Mouse (Mus musculus) B cell, adult 62 days (primary cell): Measurements from ENCODE around the gene Pfn3. TPM values are rescaled to one million over a fixed set of nuclear protein-coding genes. Genes with fewer than 3 reads are reported as not detected.

Source experiments
- total RNA-seq: library from RNA; stranded (reverse); gene quantifications from 4 replicates; pipeline ENCODE4 v1.2.4, GENCODE M21; 2023

The Pfn3 gene
- not detected in 4 replicates for total RNA-seq

DNA sequence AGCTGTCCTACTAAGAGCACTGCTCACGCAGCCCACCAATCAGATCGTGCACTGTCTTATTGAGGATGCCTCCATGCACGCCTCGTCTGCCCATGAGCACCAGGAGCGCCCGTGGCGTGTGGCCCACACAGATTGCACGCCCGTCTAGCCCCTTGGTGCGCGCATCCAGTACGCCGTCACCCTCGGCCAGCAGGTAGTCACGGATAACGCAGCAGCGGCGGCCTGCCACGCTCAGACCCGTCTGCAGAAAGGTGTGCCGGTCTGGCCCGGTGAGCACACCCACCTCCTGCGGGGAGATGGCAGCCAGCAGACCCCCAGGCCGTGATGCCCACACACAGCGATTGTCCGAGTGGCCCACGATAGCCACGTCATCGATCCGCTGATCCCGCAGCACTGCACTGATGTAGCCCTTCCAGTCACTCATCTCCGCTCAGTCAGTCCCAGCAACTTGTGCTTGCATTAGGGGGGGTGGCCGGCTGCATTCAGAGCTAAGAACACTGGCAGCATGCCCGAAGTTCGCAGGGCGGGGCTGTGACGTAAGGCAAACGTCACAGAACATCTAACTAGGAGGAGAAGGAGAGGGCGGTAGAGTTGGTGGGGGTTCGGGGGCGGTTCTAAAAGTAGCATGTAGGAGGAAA, at the start of gene Pfn3:
Pfn3 (minus strand) TSS at position 490 of the 638 bp plus-strand sequence.

DNA sequence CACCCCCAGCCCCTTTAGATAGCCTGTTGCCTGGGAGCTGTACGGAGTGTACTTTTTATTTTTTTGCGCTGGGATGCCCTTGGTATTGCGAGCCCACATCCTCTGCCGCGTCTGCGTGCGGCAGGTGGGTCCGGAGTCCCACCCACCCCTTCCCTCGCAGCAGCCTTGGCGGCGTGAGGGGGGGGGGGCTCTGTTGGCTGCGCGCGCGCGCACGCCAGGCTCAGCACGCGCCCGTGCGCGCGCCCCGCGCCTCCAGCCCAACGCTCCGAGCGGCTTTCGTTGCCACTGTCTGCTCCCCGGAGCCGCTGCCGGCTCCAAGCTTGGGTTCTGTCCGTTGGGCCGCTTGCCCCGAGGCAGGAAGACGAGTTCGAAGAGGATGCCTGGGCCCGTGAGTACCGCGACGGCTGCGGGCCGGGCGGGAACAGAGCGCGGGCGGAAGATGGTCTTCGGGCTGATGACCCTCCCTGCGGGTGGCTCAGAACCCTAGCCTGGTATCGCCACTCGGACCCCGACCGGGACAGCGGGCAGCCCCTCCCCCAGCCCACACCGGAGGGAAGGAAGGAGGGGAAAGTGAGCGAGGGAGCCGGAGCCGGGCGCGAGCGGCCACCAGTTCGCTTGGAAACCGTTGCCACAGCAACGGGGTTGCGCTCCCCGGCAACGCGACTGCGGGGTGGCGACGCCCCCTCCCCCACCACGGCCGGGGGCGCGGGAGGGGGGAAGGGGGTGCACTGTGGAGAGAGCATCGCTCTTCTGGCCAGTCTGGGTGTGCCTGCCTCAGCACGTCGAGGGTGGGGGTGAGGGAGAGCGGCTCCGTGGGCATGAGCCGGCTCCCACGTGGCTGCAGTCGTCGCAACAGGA, 49.2 kb upstream of the Pfn3 start, which contains the start of gene Prr7:
Prr7 (plus strand) TSS at position 241 of the 858 bp plus-strand sequence.

DNA sequence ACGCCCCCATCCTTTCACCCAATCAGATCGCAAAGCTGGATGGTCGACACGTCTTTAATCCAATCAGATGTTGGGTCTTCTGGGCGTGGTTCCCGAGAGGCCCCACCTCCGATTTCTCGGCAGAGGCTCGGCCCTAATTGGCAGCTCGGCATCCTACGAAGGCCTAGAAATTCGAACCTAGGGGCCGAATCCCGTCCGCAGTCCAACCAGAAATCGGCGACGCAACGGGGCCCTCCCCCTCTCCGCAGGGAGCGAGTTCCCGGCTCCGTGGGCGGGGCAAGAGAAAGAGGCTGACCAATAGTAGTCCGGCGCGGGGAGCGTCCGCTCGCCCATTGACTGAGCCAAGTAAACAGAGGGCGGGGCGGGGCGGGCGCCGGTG, 29.9 kb upstream of the Pfn3 start, which contains the start of gene Grk6:
Grk6 (plus strand) TSS at position 136 of the 379 bp plus-strand sequence.

DNA sequence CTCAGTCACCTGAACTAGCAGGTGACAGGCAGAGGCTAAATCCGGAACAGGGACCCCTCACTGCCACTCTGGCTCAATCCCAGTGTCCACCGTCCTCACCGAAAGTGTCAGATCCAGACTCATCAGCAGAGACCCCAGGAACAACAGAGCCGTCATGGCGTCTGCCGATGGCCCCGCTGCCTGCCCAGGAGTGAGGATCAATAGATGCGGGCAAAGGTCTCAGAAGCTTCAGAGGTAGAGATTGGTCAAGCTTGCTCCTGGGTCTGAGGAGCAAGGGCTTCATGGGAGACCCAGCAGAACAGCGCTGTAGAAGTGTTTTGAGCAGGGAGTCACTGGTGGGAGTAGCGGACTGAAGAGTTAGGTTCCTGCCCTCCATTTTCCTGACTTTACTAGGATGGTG, 11.6 kb upstream of the Pfn3 start, which contains the start of gene F12:
F12 (minus strand) TSS at position 181 of the 400 bp plus-strand sequence.

DNA sequence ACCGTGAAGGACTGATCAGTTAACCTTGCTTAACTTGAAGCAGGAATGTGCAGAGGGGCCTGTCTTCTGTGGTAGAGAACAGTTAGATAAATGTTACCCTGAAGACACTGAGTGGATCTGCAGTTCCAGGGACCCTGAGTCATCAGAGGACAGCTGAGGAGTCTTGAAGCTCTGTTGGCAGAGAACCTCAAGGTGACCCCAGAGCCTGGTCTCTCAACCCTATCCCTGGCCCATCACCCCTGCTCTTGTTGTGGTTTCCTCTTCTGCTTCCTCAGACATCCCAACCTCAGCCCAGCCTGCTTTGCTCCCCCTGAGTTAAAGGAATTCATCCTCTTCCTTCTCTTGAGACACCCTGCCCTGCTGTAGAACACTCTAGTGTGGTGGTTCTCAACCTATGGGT, 16.9 kb downstream of the Pfn3 start, which contains the start of gene Slc34a1:
Slc34a1 (plus strand) TSS at position 100 of the 400 bp plus-strand sequence.

DNA sequence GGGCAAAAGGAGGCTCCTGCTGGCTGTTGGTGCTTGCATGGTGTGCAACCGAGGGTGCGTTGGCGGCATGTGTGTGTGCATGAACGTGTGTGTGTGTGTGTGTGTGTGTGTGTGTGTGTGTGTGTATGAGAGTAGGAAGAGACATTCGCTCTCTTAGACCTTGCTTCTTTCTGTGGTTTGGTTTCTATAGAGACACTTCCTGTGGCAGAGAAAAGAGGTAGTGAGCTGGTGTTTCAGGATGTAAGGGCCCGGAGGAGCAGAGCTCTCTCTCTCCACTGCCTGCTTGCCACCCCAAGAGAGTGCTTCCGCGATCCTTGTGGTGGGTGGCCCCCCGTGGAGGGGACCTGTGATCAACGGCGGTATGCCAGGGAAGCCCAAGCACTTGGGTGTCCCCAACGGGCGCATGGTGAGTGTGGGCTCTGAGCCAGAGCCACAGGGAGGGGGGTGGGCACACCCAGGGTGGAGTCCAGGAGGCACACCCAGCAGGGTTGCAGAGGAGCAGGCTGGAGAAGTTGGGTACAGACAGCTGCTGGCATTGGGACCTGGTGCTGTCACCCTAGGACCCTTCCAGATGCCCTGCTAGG, 45.4 kb downstream of the Pfn3 start, which contains the start of gene Rgs14:
Rgs14 (plus strand) TSS at position 202 of the 584 bp plus-strand sequence.

Other genes with a start within 250 kb of the Pfn3 start
- 189 to 199 TPM (median 192 TPM) in 4 replicates for gene Nsd1, start 205.4 kb downstream of the Pfn3 start, total RNA-seq
- 127 to 141 TPM (median 134 TPM) in 4 replicates for gene Prelid1, start 94.7 kb downstream of the Pfn3 start, total RNA-seq
- 52.1 to 59.6 TPM (median 56.7 TPM) in 4 replicates for gene Rab24, start 93.3 kb downstream of the Pfn3 start, total RNA-seq
- gene Mxd3, start 85.4 kb downstream of the Pfn3 start, total RNA-seq = 0.40 to 1.3 TPM (median 0.82 TPM) in 4 replicates
- 110 to 117 TPM (median 115 TPM) in 4 replicates for gene Lman2, start 52.4 kb downstream of the Pfn3 start, total RNA-seq
- gene Rgs14, start 45.5 kb downstream of the Pfn3 start, total RNA-seq = 70.0 to 75.1 TPM (median 71.6 TPM) in 4 replicates
- 0.34 to 0.57 TPM in 2 of 4 replicates, not detected in the others for gene Slc34a1, start 17.0 kb downstream of the Pfn3 start, total RNA-seq
- 1.7 to 3.4 TPM (median 2.1 TPM) in 4 replicates for gene F12, start 11.6 kb upstream of the Pfn3 start, total RNA-seq
- gene Grk6, start 29.8 kb upstream of the Pfn3 start, total RNA-seq = 450 to 472 TPM (median 456 TPM) in 4 replicates
- gene Prr7, start 49.0 kb upstream of the Pfn3 start, total RNA-seq = 35.7 to 43.7 TPM (median 39.2 TPM) in 4 replicates
- 0.22 to 0.52 TPM (median 0.36 TPM) in 4 replicates for gene Dbn1, start 72.9 kb upstream of the Pfn3 start, total RNA-seq
- gene Pdlim7, start 98.4 kb upstream of the Pfn3 start, total RNA-seq = 27.3 to 33.8 TPM (median 28.3 TPM) in 4 replicates
- gene Dok3, start 114.1 kb upstream of the Pfn3 start, total RNA-seq = 301 to 339 TPM (median 308 TPM) in 4 replicates
- 135 to 141 TPM (median 138 TPM) in 4 replicates for gene Ddx41, start 121.4 kb upstream of the Pfn3 start, total RNA-seq
- 147 to 156 TPM (median 152 TPM) in 4 replicates for gene Fam193b, start 155.9 kb upstream of the Pfn3 start, total RNA-seq
- 84.0 to 89.7 TPM (median 88.8 TPM) in 4 replicates for gene Tmed9, start 158.5 kb upstream of the Pfn3 start, total RNA-seq
- gene B4galt7, start 184.7 kb upstream of the Pfn3 start, total RNA-seq = 19.4 to 21.3 TPM (median 21.0 TPM) in 4 replicates
- gene Caml, start 207.8 kb upstream of the Pfn3 start, total RNA-seq = 18.0 to 23.1 TPM (median 19.1 TPM) in 4 replicates
- gene Ddx46, start 219.8 kb upstream of the Pfn3 start, total RNA-seq = 96.1 to 100.0 TPM (median 99.8 TPM) in 4 replicates